Mouse (Mus musculus) lung, adult 2 months (tissue): ENCODE data around the gene P3h4. TPM values are rescaled to one million over a fixed set of nuclear protein-coding genes. Genes with fewer than 3 reads are reported as not detected.

ENCODE experiments used
- DNase-seq: peaks from one replicate; pipeline ENCODE4 v3.0.0; 2022
- H3K4me1 ChIP-seq: fragments of 200-500 bp; 2 replicates; pipeline ENCODE4 v1.6.1; 2011; ENCODE audit warnings: low read length; ENCODE audit not compliant: control insufficient read depth, insufficient read depth
- H3K4me3 ChIP-seq: fragments of 200-500 bp; replicated peaks from 2 replicates; pipeline ENCODE3; 2011; ENCODE audit warnings: low read depth, mild to moderate bottlenecking, control low read depth, low read length; ENCODE audit errors: extremely low read depth
- CTCF ChIP-seq: fragments of 200-500 bp; IDR thresholded peaks from 2 replicates; pipeline ENCODE4 v1.5.1; 2011; ENCODE audit warnings: mild to moderate bottlenecking, low read length, control low read depth; ENCODE audit not compliant: insufficient read depth
- POLR2A ChIP-seq: fragments of 200-500 bp; IDR thresholded peaks from 2 replicates; pipeline ENCODE4 v1.6.1; 2011; ENCODE audit warnings: low read depth, mild to moderate bottlenecking, control low read depth, low read length, borderline replicate concordance; ENCODE audit errors: extremely low read depth
- WGBS: fragments of 180-500 bp; shearing (Covaris S2); methylation state at CpG from one replicate; pipeline ENCODE4 v1.1.7; 2018; 5-methylcytosine and 5-hydroxymethylcytosine counted together
- polyA plus RNA-seq: library from polyadenylated mRNA; depleted of rRNA; stranded (reverse); fragments of >200 nt; gene quantifications from 2 replicates; pipeline ENCODE4 v1.2.3, GENCODE M21; 2012

Gene P3h4
- polyA plus RNA-seq, 1 experiment, result 40.6 TPM

DNA sequence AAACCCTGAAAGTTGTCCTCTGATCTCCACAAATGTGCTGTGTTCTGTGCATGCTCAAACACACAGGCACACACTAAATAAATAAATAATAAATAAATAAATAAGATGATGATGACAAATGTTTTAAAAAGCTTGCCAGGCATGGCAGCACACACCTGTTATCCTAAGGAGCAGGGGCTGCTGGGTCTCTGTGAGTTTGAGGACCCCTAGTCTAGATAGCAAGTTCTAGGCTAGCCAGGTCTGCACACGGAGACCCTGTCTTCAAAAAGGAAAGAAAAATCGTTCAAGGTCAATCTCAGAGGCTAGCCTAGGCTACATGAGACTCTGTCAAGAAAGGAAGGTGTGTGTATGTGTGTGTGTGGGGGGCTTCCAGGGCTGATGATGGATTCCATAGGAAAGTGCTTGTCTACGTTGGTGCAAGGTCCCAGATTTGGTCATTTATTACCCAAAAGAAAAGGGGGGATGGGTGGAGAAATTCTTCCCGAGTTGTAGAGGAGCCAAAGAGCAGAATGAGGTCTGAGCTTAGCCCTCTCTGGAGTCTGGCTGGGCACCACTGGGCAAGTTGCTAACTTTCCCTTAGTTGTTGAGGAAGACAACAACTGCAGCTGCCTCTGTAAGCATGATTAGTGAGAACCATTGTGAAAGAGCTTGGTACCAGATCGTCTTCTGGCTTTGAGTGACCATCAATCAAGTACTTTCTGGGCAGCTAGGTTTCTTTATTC is 20.1 kb downstream of the P3h4 start:
- whole genome bisulfite sequencing, result 30% methylated on average over 5 of the region's 5 CpGs
- no peak for DNase-seq
- TF ChIP-seq POLR2A, result no peak
- no peak for TF ChIP-seq CTCF
- Histone ChIP-seq H3K4me3 (peak overlapping the region; percentile 97), H3K4me1 (peaks cover 51% of the 10 kb centered on the region)

GRCm38 (mm10) chr11:100393733-100394132 is 20.9 kb downstream of the P3h4 start:
- H3K4me1 ChIP-seq, result peaks cover 55% of the 10 kb centered on the region
- DNase-seq, result no peak
- WGBS, result 29% methylated on average over 7 of the region's 7 CpGs
- peak overlapping the region; percentile 5 for H3K4me3 ChIP-seq
- TF ChIP-seq CTCF, result no peak
- no peak for TF ChIP-seq POLR2A

DNA sequence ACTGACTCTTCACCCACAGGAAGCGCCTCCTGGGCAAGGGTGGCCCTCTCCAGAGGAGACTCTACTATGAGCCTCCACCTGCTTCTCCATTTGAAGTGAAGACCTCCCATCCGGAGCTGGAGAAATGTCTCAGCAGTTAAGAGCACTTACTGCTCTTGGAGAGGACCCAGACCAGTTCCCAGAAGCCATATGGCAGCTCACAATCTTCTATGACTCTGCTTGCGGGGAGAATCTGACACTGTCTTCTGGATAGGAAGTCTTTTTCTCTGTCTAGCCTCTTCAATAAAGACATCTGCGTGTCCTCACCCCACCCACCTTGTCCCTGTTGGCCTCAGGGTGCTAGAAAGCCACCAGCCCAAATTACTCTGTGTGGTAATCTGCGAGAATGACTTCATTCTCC is 21.7 kb downstream of the P3h4 start:
- Histone ChIP-seq H3K4me1 (peaks cover 57% of the 10 kb centered on the region), H3K4me3 (no peak overlapping the region)
- WGBS, result 27% methylated on average over 5 of the region's 5 CpGs
- TF ChIP-seq POLR2A (no peak), CTCF (no peak)
- DNase-seq, result no peak

- H3K4me3 ChIP-seq, result no peak overlapping the region
- WGBS, result 71% methylated on average over 7 of the region's 7 CpGs
Measured at GRCm38 (mm10) chr11:100391884-100392345, 22.7 kb downstream of the P3h4 start.

DNA sequence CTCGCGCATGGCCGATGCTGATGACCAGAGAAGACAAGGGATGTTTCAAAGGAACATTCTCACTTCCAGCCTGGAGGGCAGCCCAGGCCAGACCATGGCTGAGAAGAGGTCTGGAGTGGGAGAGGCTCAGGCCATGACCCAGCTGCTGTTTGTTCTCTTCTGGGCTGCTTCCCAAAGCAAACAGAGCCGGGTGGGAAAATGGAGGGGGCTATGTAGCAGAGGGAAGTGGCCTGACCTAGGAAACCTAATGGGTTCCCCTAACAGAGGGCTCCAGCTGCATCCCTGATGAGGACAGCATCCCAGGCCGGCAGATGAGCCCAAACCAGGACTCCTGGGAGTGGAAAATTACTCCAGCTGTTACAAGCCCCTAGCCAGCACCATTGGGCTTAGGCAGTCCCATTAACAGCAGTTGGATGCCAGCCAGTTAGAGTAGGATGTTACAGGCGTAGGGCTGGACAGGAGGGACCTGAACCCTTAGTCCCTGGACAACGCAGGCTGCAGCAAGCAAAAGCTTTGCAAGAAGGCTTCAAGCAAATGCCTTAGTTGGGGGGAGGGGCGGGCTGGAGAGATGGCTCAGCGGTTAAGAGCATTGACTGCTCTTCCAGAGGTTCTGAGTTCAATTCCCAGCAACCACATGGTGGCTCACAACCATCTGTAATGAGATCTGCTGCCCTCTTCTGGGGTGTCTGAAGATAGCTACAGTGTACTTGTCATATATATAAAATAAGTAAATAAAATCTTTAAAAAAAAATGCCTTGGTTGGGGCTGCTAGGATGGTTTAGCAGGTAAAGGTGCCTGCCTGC is 23.4 kb downstream of the P3h4 start:
- 21% methylated on average over 9 of the region's 9 CpGs for WGBS
- no peak for TF ChIP-seq CTCF
- TF ChIP-seq POLR2A, result peak; percentile 50; the same call in 1 of the 2 replicates
- Histone ChIP-seq H3K4me1 (peaks cover 71% of the 10 kb centered on the region), H3K4me3 (no peak overlapping the region)
- DNase-seq, result peak; percentile 75

More at GRCm38 (mm10) chr11:100391884-100392345, 22.7 kb downstream of the P3h4 start:
- H3K4me1 ChIP-seq, result peaks cover 67% of the 10 kb centered on the region
- no peak for TF ChIP-seq CTCF
- TF ChIP-seq POLR2A, result no peak
- no peak for DNase-seq

DNA sequence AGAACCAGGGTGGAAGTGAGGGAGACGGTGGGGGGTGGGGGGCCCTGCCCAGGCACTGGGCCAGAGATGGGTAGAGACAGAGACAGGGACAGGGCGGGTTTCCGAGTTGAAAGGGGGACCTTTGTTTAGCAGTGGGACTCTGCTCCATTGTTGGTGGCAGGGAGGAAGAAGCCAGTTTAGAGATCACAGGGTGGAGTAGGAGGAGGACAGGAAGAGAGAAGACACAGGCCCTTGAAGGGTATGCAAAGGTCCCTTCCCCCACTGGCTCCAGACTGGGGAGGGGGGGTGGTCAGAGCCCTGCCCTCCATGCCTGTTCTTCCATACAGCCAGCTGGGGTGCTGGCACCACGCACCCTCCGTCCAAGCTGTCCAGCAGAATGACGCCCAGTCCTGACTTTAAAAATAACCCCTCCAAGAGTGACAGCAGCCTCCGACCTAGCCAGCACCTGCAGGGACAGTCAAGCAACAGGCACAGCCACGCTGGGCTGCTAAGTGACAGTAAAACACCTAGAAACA is 24.6 kb downstream of the P3h4 start:
- TF ChIP-seq CTCF, result no peak
- no peak for TF ChIP-seq POLR2A
- Histone ChIP-seq H3K4me3 (peak overlapping the region; percentile 1), H3K4me1 (peaks cover 72% of the 10 kb centered on the region)
- peak; percentile 60 for DNase-seq
- WGBS, result 19% methylated on average over 8 of the region's 8 CpGs

- Histone ChIP-seq H3K4me1 (peaks cover 62% of the 10 kb centered on the region), H3K4me3 (peak overlapping the region; percentile 6)
- WGBS, result 28% methylated on average over 6 of the region's 6 CpGs
- DNase-seq, result peak; percentile 67
- TF ChIP-seq POLR2A, result no peak
- TF ChIP-seq CTCF, result no peak
Measured at GRCm38 (mm10) chr11:100388588-100388987, 26.0 kb downstream of the P3h4 start.

GRCm38 (mm10) chr11:100387589-100388375 is 26.9 kb downstream of the P3h4 start:
- H3K4me1 ChIP-seq, result peaks cover 55% of the 10 kb centered on the region
- DNase-seq, result peak; percentile 42
- WGBS, result 18% methylated on average over 14 of the region's 14 CpGs
- TF ChIP-seq POLR2A, result no peak
- TF ChIP-seq CTCF, result no peak
- peak overlapping the region; percentile 6 for H3K4me3 ChIP-seq

DNA sequence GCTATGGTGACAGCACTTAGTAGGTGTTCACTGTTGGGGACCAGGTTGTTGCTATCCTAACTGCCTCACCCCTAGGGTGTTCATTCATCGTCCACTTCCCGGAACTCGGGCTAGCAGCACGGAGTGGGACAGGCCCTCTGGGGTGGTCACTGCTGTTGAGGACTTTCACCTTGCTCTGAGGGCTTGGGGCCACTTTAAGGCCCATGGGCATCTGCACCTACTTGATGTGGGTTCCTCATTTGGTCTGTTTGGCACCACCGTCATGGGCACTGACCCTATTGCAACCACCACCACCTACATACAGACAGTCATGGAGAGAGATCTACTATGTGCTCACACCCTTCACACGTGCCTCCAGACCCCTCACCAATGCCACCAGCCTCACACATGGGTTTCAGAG is 27.5 kb downstream of the P3h4 start:
- Histone ChIP-seq H3K4me1 (peaks cover 48% of the 10 kb centered on the region), H3K4me3 (no peak overlapping the region)
- WGBS, result 51% methylated on average over 6 of the region's 6 CpGs
- DNase-seq, result no peak
- TF ChIP-seq POLR2A (no peak), CTCF (no peak)
